In genomic region chr6:70847386-70847785, GRCm38 (mm10) we compare ENCODE assay signal across 9 mouse cellular contexts. TPM values are rescaled to one million over a fixed set of nuclear protein-coding genes. Genes with fewer than 3 reads are reported as not detected.
DNase-seq lines count a peak whose midpoint lies in the region; ATAC-seq and TF ChIP-seq lines count a peak whose summit lies in the region.
"Had no signal": no experiment of that assay in that cellular context is flagged by ENCODE, and none has a peak within 500 bp of the region (broad histone marks: within the 10 kb centered on the region; RNA-seq: fewer than 3 reads in every experiment).

No protein-coding gene starts in this region.

- WGBS in lung, embryonic 14.5 days: 32% methylated on average over 3 of the region's 3 CpGs
- WGBS in embryonic facial prominence, embryonic 12.5 days: 21% methylated on average over 3 of the region's 3 CpGs
- WGBS in liver, embryonic 16.5 days (ENCODE audit: insufficient replicate concordance): 55% methylated on average over 3 of the region's 3 CpGs

- peaks cover 18% of the 10 kb centered on the region for H3K4me1 ChIP-seq in lung, embryonic 14.5 days (ENCODE audit: insufficient read depth)
- H3K4me1 ChIP-seq in embryonic facial prominence, embryonic 12.5 days: peaks cover 21% of the 10 kb centered on the region
- H3K4me1 ChIP-seq in liver, embryonic 16.5 days (ENCODE audit: control insufficient read depth, low read depth, low read length): peaks cover 25% of the 10 kb centered on the region

- H3K27ac ChIP-seq in lung, embryonic 14.5 days (ENCODE audit: low read depth): peak overlapping the region; percentile 28; the same call in 1 of the 2 replicates
- no peak overlapping the region for H3K27ac ChIP-seq in embryonic facial prominence, embryonic 12.5 days
- H3K27ac ChIP-seq in liver, embryonic 16.5 days (ENCODE audit: low read length): no peak overlapping the region

- no peak for TF ChIP-seq CTCF in lung, embryonic 14.5 days (IDR thresholded peaks at IDR 0.05; ENCODE audit: low read depth)

- H3K9me3 ChIP-seq in lung, embryonic 14.5 days (ENCODE audit: low read depth, low read length): no peaks in the 10 kb centered on the region
- H3K9me3 ChIP-seq in embryonic facial prominence, embryonic 12.5 days: no peaks in the 10 kb centered on the region
- H3K9me3 ChIP-seq in liver, embryonic 16.5 days (replicated peaks; ENCODE audit: control insufficient read depth, low read length): no peaks in the 10 kb centered on the region

- no peak overlapping the region for H3K9ac ChIP-seq in lung, embryonic 14.5 days
- no peak overlapping the region for H3K9ac ChIP-seq in embryonic facial prominence, embryonic 12.5 days
- no peak overlapping the region for H3K9ac ChIP-seq in liver, embryonic 16.5 days (ENCODE audit: low read depth, low read length)

- peak; percentile 21 for DNase-seq in embryo, embryonic 10.5 days (ENCODE audit: low spot score)
- no peak for DNase-seq in embryo, embryonic 10 days (ENCODE audit: low spot score)
- DNase-seq in lung, embryonic 14.5 days: no peak
- DNase-seq in lung, postnatal 14 days: no peak
- no peak for DNase-seq in frontal cortex, postnatal 36 days (ENCODE audit: low spot score in 2 of 2)
- no peak for DNase-seq in gastrocnemius, adult 8-10 months (ENCODE audit: low spot score in 2 of 2)

- no peak overlapping the region for H3K4me2 ChIP-seq in lung, embryonic 14.5 days
- H3K4me2 ChIP-seq in embryonic facial prominence, embryonic 12.5 days (replicated peaks): 0 out of 2 replicates have a peak overlapping the region, but pooled peaks have one; percentile 9
- H3K4me2 ChIP-seq in liver, embryonic 16.5 days (ENCODE audit: low read depth, low read length): 0 out of 2 replicates have a peak overlapping the region, but pooled peaks have one; percentile 2

- ATAC-seq in lung, embryonic 14.5 days (ENCODE audit: insufficient read depth): no peak
- no peak for ATAC-seq in embryonic facial prominence, embryonic 12.5 days (ENCODE audit: insufficient number of reproducible peaks, insufficient read depth, low FRiP score, low TSS enrichment)
- no peak for ATAC-seq in liver, embryonic 16.5 days (ENCODE audit: low read depth)

- no peaks in the 10 kb centered on the region for H3K36me3 ChIP-seq in lung, embryonic 14.5 days (ENCODE audit: insufficient read depth)
- no peaks in the 10 kb centered on the region for H3K36me3 ChIP-seq in embryonic facial prominence, embryonic 12.5 days
- no peaks in the 10 kb centered on the region for H3K36me3 ChIP-seq in liver, embryonic 16.5 days (ENCODE audit: control insufficient read depth, insufficient read depth)

- H3K4me3 ChIP-seq in lung, embryonic 14.5 days (ENCODE audit: low read depth, low read length): no peak overlapping the region
- H3K4me3 ChIP-seq in embryonic facial prominence, embryonic 12.5 days: no peak overlapping the region
- H3K4me3 ChIP-seq in liver, embryonic 16.5 days (ENCODE audit: low read depth, low read length): no peak overlapping the region
- H3K4me3 ChIP-seq: erythroblast, embryonic 14.5 days had no signal

- no peaks in the 10 kb centered on the region for H3K27me3 ChIP-seq in lung, embryonic 14.5 days (ENCODE audit: insufficient read depth, low read length)
- no peaks in the 10 kb centered on the region for H3K27me3 ChIP-seq in embryonic facial prominence, embryonic 12.5 days
- H3K27me3 ChIP-seq in liver, embryonic 16.5 days (ENCODE audit: control insufficient read depth, insufficient read depth, low read depth, low read length): no peaks in the 10 kb centered on the region

RNA-seq across cellular contexts. Expression of gene Eif2ak3, which starts 3.1 kb away (rescaled TPM):
- polyA plus RNA-seq in lung, embryonic 14.5 days (2014; fragmentation: Nextera tagmentation; extraction: Ambion mirVana): 8.9 and 9.7 TPM in 2 replicates
- 12.8 and 13.5 TPM in 2 replicates for polyA plus RNA-seq in embryonic facial prominence, embryonic 12.5 days (2016; fragmentation: Nextera tagmentation; extraction: Ambion mirVana)
- 4.1 and 4.8 TPM in 2 replicates for polyA plus RNA-seq in liver, embryonic 16.5 days (2015; fragmentation: Nextera tagmentation; extraction: Ambion mirVana)
- 1 to 10 TPM; 2.6 to 3.5 (median 3.3) TPM for total RNA-seq in gastrocnemius, adult 8-10 months (2022)

RNA-seq across cellular contexts. Expression of gene Rpia, which starts 55.4 kb away (rescaled TPM):
- polyA plus RNA-seq in lung, embryonic 14.5 days (2014; fragmentation: Nextera tagmentation; extraction: Ambion mirVana): 2.5 and 3.4 TPM in 2 replicates
- 3.4 and 3.5 TPM in 2 replicates for polyA plus RNA-seq in embryonic facial prominence, embryonic 12.5 days (2016; fragmentation: Nextera tagmentation; extraction: Ambion mirVana)
- polyA plus RNA-seq in liver, embryonic 16.5 days (2015; fragmentation: Nextera tagmentation; extraction: Ambion mirVana): 2.0 and 2.3 TPM in 2 replicates
- 10 to 100 TPM; 17.4 to 21.3 (median 20.4) TPM for total RNA-seq in gastrocnemius, adult 8-10 months (2022)
